Mouse (Mus musculus): ENCODE results near the gene Ampd2. TPM values are rescaled to one million over a fixed set of nuclear protein-coding genes. Genes with fewer than 3 reads are reported as not detected.

Ampd2 gene
- 57.5 and 62.8 TPM in 2 replicates for polyA plus RNA-seq (2016; fragmentation: Nextera tagmentation; extraction: Ambion mirVana)

- peak; percentile 94 for DNase-seq (ENCODE audit: low spot score)
- H3K27ac ChIP-seq = peak within 1 kb of the TSS; percentile 95
- no peaks in the 10 kb centered on the region for H3K27me3 ChIP-seq (ENCODE audit: insufficient read depth, poor library complexity, severe bottlenecking)
- H3K4me3 ChIP-seq = peak within 1 kb of the TSS; percentile 79
- H3K36me3 ChIP-seq = no peaks in the 10 kb centered on the region
- H3K9me3 ChIP-seq = no peaks in the 10 kb centered on the region
- under 1% methylated on average over 29 of the region's 29 CpGs for whole genome bisulfite sequencing
- H3K4me1 ChIP-seq = peaks cover 69% of the 10 kb centered on the region
Measured at GRCm38 (mm10) chr3:108086470-108086979, at the start of gene Ampd2. TSS of gene Ampd2 (minus strand) at chr3:108086651.

- H3K9me3 ChIP-seq = no peaks in the 10 kb centered on the region
- H3K4me3 ChIP-seq = no peak overlapping the region
- peaks cover 10% of the 10 kb centered on the region for H3K36me3 ChIP-seq
- H3K27me3 ChIP-seq (ENCODE audit: insufficient read depth, poor library complexity, severe bottlenecking) = no peaks in the 10 kb centered on the region
- peaks cover 35% of the 10 kb centered on the region for H3K4me1 ChIP-seq
- WGBS = 77% methylated on average over 11 of the region's 11 CpGs
- DNase-seq (ENCODE audit: low spot score) = no peak
- no peak overlapping the region for H3K27ac ChIP-seq
Measured at GRCm38 (mm10) chr3:108134701-108135100, 48.2 kb upstream of the Ampd2 start.

- H3K27ac ChIP-seq = 0 out of 2 replicates have a peak overlapping the region, but pooled peaks have one; percentile 56
- H3K27me3 ChIP-seq (ENCODE audit: insufficient read depth, poor library complexity, severe bottlenecking) = no peaks in the 10 kb centered on the region
- no peak overlapping the region for H3K4me3 ChIP-seq
- H3K9me3 ChIP-seq = no peaks in the 10 kb centered on the region
- H3K36me3 ChIP-seq = peaks cover 9% of the 10 kb centered on the region
- H3K4me1 ChIP-seq = peaks cover 48% of the 10 kb centered on the region
- WGBS = 74% methylated on average over 1 of the region's 1 CpGs
- DNase-seq (ENCODE audit: low spot score) = no peak
Measured at GRCm38 (mm10) chr3:108132484-108132883, 46.0 kb upstream of the Ampd2 start.

- WGBS = 27% methylated on average over 1 of the region's 1 CpGs
- Histone ChIP-seq H3K27me3 (ENCODE audit: insufficient read depth, poor library complexity, severe bottlenecking) (no peaks in the 10 kb centered on the region), H3K9me3 (no peaks in the 10 kb centered on the region), H3K4me1 (peaks cover 48% of the 10 kb centered on the region), H3K36me3 (peaks cover 2% of the 10 kb centered on the region; the same call in 1 of the 2 replicates), H3K27ac (0 out of 2 replicates have a peak overlapping the region, but pooled peaks have one; percentile 56), H3K4me3 (no peak overlapping the region)
- no peak for DNase-seq (ENCODE audit: low spot score)
Measured at GRCm38 (mm10) chr3:108131821-108132220, 45.4 kb upstream of the Ampd2 start.

GRCm38 (mm10) chr3:108131216-108131615 lies 44.8 kb upstream of the Ampd2 start:
- Histone ChIP-seq H3K4me3 (no peak overlapping the region), H3K9me3 (no peaks in the 10 kb centered on the region), H3K36me3 (no peaks in the 10 kb centered on the region), H3K27me3 (ENCODE audit: insufficient read depth, poor library complexity, severe bottlenecking) (no peaks in the 10 kb centered on the region), H3K4me1 (peaks cover 48% of the 10 kb centered on the region), H3K27ac (no peak overlapping the region)
- WGBS = 89% methylated on average over 5 of the region's 5 CpGs
- no peak for DNase-seq (ENCODE audit: low spot score)

- H3K4me3 ChIP-seq = no peak overlapping the region
- 82% methylated on average over 4 of the region's 4 CpGs for WGBS
- no peak overlapping the region for H3K27ac ChIP-seq
- H3K36me3 ChIP-seq = no peaks in the 10 kb centered on the region
- H3K27me3 ChIP-seq (ENCODE audit: insufficient read depth, poor library complexity, severe bottlenecking) = no peaks in the 10 kb centered on the region
- no peak for DNase-seq (ENCODE audit: low spot score)
- no peaks in the 10 kb centered on the region for H3K9me3 ChIP-seq
- peaks cover 48% of the 10 kb centered on the region for H3K4me1 ChIP-seq
Measured at GRCm38 (mm10) chr3:108129804-108130203, 43.4 kb upstream of the Ampd2 start.

- Histone ChIP-seq H3K4me3 (no peak overlapping the region), H3K9me3 (no peaks in the 10 kb centered on the region), H3K27ac (no peak overlapping the region), H3K27me3 (ENCODE audit: insufficient read depth, poor library complexity, severe bottlenecking) (no peaks in the 10 kb centered on the region), H3K4me1 (peaks cover 48% of the 10 kb centered on the region), H3K36me3 (no peaks in the 10 kb centered on the region)
- 73% methylated on average over 4 of the region's 4 CpGs for WGBS
- DNase-seq (ENCODE audit: low spot score) = no peak
Measured at GRCm38 (mm10) chr3:108129367-108129766, 42.9 kb upstream of the Ampd2 start.

GRCm38 (mm10) chr3:108128520-108128919 lies 42.1 kb upstream of the Ampd2 start:
- Histone ChIP-seq H3K36me3 (no peaks in the 10 kb centered on the region), H3K27ac (no peak overlapping the region), H3K9me3 (no peaks in the 10 kb centered on the region), H3K4me3 (no peak overlapping the region), H3K4me1 (peaks cover 47% of the 10 kb centered on the region), H3K27me3 (ENCODE audit: insufficient read depth, poor library complexity, severe bottlenecking) (no peaks in the 10 kb centered on the region)
- DNase-seq (ENCODE audit: low spot score) = no peak
- WGBS = 70% methylated on average over 5 of the region's 5 CpGs

GRCm38 (mm10) chr3:108126327-108126726 lies 39.9 kb upstream of the Ampd2 start:
- Histone ChIP-seq H3K27ac (no peak overlapping the region), H3K9me3 (no peaks in the 10 kb centered on the region), H3K36me3 (peaks cover 15% of the 10 kb centered on the region), H3K4me1 (peaks cover 28% of the 10 kb centered on the region), H3K27me3 (ENCODE audit: insufficient read depth, poor library complexity, severe bottlenecking) (no peaks in the 10 kb centered on the region), H3K4me3 (no peak overlapping the region)
- WGBS = 86% methylated on average over 3 of the region's 3 CpGs
- DNase-seq (ENCODE audit: low spot score) = no peak

GRCm38 (mm10) chr3:108124131-108124530 lies 37.7 kb upstream of the Ampd2 start:
- Histone ChIP-seq H3K9me3 (no peaks in the 10 kb centered on the region), H3K4me3 (no peak overlapping the region), H3K4me1 (peaks cover 13% of the 10 kb centered on the region), H3K36me3 (peaks cover 30% of the 10 kb centered on the region), H3K27me3 (ENCODE audit: insufficient read depth, poor library complexity, severe bottlenecking) (no peaks in the 10 kb centered on the region), H3K27ac (no peak overlapping the region)
- WGBS = 51% methylated on average over 1 of the region's 1 CpGs
- no peak for DNase-seq (ENCODE audit: low spot score)

GRCm38 (mm10) chr3:108123242-108123641 lies 36.8 kb upstream of the Ampd2 start:
- Histone ChIP-seq H3K4me1 (peaks cover 6% of the 10 kb centered on the region), H3K9me3 (no peaks in the 10 kb centered on the region), H3K27me3 (ENCODE audit: insufficient read depth, poor library complexity, severe bottlenecking) (no peaks in the 10 kb centered on the region), H3K27ac (no peak overlapping the region), H3K36me3 (peaks cover 38% of the 10 kb centered on the region), H3K4me3 (no peak overlapping the region)
- no peak for DNase-seq (ENCODE audit: low spot score)
- WGBS = 88% methylated on average over 5 of the region's 5 CpGs

- Histone ChIP-seq H3K9me3 (no peaks in the 10 kb centered on the region), H3K27me3 (ENCODE audit: insufficient read depth, poor library complexity, severe bottlenecking) (no peaks in the 10 kb centered on the region), H3K27ac (0 out of 2 replicates have a peak overlapping the region, but pooled peaks have one; percentile 6), H3K4me1 (peaks cover 5% of the 10 kb centered on the region; the same call in 1 of the 2 replicates), H3K4me3 (no peak overlapping the region), H3K36me3 (peaks cover 57% of the 10 kb centered on the region)
- WGBS = 72% methylated on average over 3 of the region's 3 CpGs
- no peak for DNase-seq (ENCODE audit: low spot score)
Measured at GRCm38 (mm10) chr3:108121101-108121500, 34.6 kb upstream of the Ampd2 start.

GRCm38 (mm10) chr3:108117465-108117864 lies 31.0 kb upstream of the Ampd2 start:
- no peak for DNase-seq (ENCODE audit: low spot score)
- Histone ChIP-seq H3K36me3 (peaks cover 76% of the 10 kb centered on the region), H3K4me1 (peaks cover 5% of the 10 kb centered on the region; the same call in 1 of the 2 replicates), H3K4me3 (no peak overlapping the region), H3K27ac (no peak overlapping the region), H3K9me3 (no peaks in the 10 kb centered on the region), H3K27me3 (ENCODE audit: insufficient read depth, poor library complexity, severe bottlenecking) (no peaks in the 10 kb centered on the region)
- WGBS = 93% methylated on average over 6 of the region's 6 CpGs

Data from heart, embryonic 10.5 days (tissue).